Mouse (Mus musculus): Measurements from ENCODE around the gene Gm1330. TPM values are rescaled to one million over a fixed set of nuclear protein-coding genes. Genes with fewer than 3 reads are reported as not detected.
"Not testable (repeated sequence)": the region's sequence is repeated elsewhere in the genome, so short reads cannot be mapped to it uniquely, and the experiment has no call there.

Gm1330 gene
- total RNA-seq (2021) = not detected
- long read RNA-seq, experiment 1 = 0 reads
- long read RNA-seq, experiment 2 = 0 reads

DNA sequence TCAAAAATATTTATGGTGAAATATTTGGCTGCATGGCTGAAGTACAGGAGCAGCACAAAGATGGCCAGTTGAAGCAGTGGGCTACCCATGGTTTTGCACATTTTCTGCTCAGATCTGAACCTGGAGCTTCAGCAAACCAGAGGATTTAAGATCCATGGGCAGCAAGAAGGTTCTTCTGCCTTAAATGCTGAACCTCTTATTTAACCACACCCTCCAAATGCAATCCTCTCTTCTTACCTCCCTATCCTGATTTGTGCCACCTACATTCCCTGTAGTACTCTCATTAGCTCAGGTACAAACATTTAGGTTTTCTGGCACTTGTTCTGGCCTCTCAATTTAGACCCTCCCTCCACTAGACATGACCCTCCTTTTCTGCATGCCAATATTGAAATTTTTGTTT, at the start of gene Gm1330:
Gm1330 (minus strand) TSS at position 101 of the 400 bp plus-strand sequence.
- no peak for DNase-seq

DNA sequence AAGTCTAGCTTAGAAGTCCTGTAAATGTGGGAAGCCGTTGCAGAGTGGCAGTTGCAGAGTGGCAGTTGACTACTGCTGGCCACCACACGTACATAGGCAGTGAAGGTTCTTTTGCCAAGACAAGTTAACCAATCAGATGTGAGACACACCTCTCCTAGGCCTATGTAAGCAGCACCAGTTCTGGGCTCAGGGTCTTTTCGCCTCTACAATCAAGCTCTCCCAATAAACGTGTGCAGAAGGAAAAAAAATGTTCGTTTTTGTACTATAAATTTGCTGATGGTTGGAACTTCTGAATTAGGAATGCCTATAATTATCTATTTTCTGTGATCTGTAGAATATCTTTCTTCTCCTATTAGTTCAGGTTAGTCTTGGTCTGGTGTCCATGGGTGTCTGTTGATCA, 14.1 kb upstream of the Gm1330 start, which contains the start of gene Gm10750:
Gm10750 (minus strand) TSS at position 101 of the 400 bp plus-strand sequence.
- not testable (repeated sequence) for DNase-seq

GRCm38 (mm10) chr2:149004826-149005225, 1.8 kb upstream of the Gm1330 start:
- no peak for DNase-seq

GRCm38 (mm10) chr2:148995133-148995532, 7.9 kb downstream of the Gm1330 start:
- DNase-seq = no peak

Other genes with a start within 250 kb of the Gm1330 start
- not detected for gene Cst11, start 231.8 kb downstream of the Gm1330 start, total RNA-seq (2021)
- gene 8030411F24Rik, start 221.2 kb downstream of the Gm1330 start, total RNA-seq (2021) = not detected
- gene Cst12, start 213.9 kb downstream of the Gm1330 start, total RNA-seq (2021) = not detected
- 100 to 1,000 TPM in 1 of 2 experiments, 1 to 10 TPM in 1; 4.2 to 134 TPM for gene Cst8, start 204.5 kb downstream of the Gm1330 start, total RNA-seq (2021)
- not detected for gene Cst13, start 183.2 kb downstream of the Gm1330 start, total RNA-seq (2021)
- not detected for gene Cst9, start 168.1 kb downstream of the Gm1330 start, total RNA-seq (2021)
- gene 9230104L09Rik, start 138.2 kb downstream of the Gm1330 start, total RNA-seq (2021) = 1 to 10 TPM in 1 of 2 experiments, not detected in 1; 1.7 TPM
- gene Cst3, start 127.6 kb downstream of the Gm1330 start, total RNA-seq (2021) = 100 to 1,000 TPM; 740 to 871 TPM
- not detected for gene Gm10750, start 14.0 kb upstream of the Gm1330 start, total RNA-seq (2021)

Measured in adrenal gland, postnatal 36 days (tissue).